Mouse (Mus musculus) intestine, postnatal 0 days (tissue): ENCODE data around the gene Nxph4. TPM values are rescaled to one million over a fixed set of nuclear protein-coding genes. Genes with fewer than 3 reads are reported as not detected.

Source experiments
- ATAC-seq: fragments of 200-750 bp; cut with Nextera tagmentation; 2 replicates; pipeline ENCODE4 v1.8.0; 2017; ENCODE audit warnings: mild to moderate bottlenecking, moderate TSS enrichment, moderate library complexity
- H3K27ac ChIP-seq: fragments of 300-500 bp; sonication (generic); 2 replicates; pipeline ENCODE4 v1.5.1; 2014; ENCODE audit warnings: mild to moderate bottlenecking, low read depth, low read length, moderate library complexity
- H3K27me3 ChIP-seq: fragments of 300-500 bp; sonication (generic); replicated peaks from 2 replicates; pipeline ENCODE4 v1.6.1; 2014; ENCODE audit warnings: low read length, mixed read lengths; ENCODE audit not compliant: control insufficient read depth, insufficient read depth
- H3K36me3 ChIP-seq: fragments of 300-500 bp; sonication (generic); 2 replicates; pipeline ENCODE4 v1.6.1; 2014; ENCODE audit warnings: mild to moderate bottlenecking, moderate library complexity; ENCODE audit not compliant: control insufficient read depth, insufficient read depth
- H3K4me1 ChIP-seq: fragments of 300-500 bp; sonication (generic); replicated peaks from 2 replicates; pipeline ENCODE4 v1.6.1; 2014; ENCODE audit warnings: antibody characterized with exemption, low read length, mixed read lengths; ENCODE audit not compliant: control insufficient read depth, insufficient read depth
- H3K4me2 ChIP-seq: fragments of 300-500 bp; sonication (generic); replicated peaks from 2 replicates; pipeline ENCODE4 v1.6.1; 2014; ENCODE audit warnings: low read depth, mild to moderate bottlenecking, moderate library complexity
- H3K4me3 ChIP-seq: fragments of 300-500 bp; sonication (generic); 2 replicates; pipeline ENCODE4 v1.5.1; 2014; ENCODE audit warnings: low read depth, low read length
- H3K9ac ChIP-seq: fragments of 300-500 bp; sonication (generic); 2 replicates; pipeline ENCODE4 v1.6.1; 2014; ENCODE audit warnings: mild to moderate bottlenecking, low read depth, low read length
- H3K9me3 ChIP-seq: fragments of 300-500 bp; sonication (generic); 2 replicates; pipeline ENCODE4 v1.6.1; 2016; ENCODE audit warnings: mixed run types; ENCODE audit not compliant: control insufficient read depth
- CTCF ChIP-seq: sonication (generic); IDR thresholded peaks from 2 replicates; pipeline ENCODE4 v1.5.1; 2016; ENCODE audit warnings: low read depth, mild to moderate bottlenecking, control low read depth, antibody characterized with exemption, moderate library complexity
- WGBS: fragments of 180-500 bp; shearing (Covaris S2); extraction: QIAGEN DNeasy Blood & Tissue Kit; methylation state at CpG from one replicate; pipeline ENCODE4 v1.1.7; 2014; 5-methylcytosine and 5-hydroxymethylcytosine counted together
- polyA plus RNA-seq: library from polyadenylated mRNA; unstranded; fragments of >200 nt; fragmentation: Nextera tagmentation; extraction: Ambion mirVana; gene quantifications from 2 replicates; pipeline ENCODE4 v1.2.1, GENCODE M21; 2015

The Nxph4 gene
- 2.9 and 4.5 TPM in 2 replicates for polyA plus RNA-seq

DNA sequence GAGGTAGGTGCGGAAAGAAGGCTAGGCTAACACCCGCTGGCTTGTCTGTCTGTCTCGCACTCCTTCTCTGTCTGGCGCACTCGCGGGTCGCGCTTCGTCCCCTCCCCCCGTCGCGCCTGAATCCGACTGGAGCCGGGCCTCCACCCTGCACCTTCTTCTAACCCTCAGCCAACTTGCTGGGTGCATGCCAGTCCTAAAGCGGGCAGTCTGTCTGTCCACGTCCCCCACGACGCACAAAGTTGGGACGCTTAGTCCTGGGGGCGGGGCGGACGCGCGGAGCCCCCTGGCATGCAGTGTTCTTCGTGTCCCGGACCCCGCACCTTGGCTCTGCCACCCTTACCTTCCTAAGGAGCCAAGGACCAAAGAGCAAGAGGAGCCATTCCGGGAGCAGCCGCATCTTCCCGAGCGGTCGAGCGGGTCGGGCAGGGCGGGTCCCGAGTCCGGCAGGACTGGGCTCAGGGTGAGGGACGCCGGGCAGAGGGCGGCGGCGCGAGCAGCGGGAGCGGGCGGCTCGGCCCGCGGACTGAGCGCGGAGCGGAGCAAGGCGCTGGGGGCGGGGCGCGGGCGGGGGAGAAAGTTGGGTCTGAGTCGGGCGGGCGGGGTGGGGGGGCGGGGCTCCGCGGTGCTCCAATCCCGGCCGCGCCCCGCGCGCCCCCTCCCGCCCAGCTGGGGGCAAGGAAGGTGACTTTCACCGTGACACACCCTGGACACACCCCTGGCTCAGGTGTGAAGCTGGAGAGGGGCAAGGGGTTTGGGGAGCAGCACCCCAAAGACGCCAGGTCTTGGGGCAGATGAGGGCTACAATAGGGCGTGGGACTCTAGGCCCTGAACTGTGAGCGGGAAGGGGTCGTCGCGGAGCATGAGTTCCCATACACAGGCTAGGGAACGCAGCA is at the start of gene Nxph4:
TSS of gene Nxph4 (minus strand) at position 524 of the 893 bp plus-strand sequence.
- H3K36me3 ChIP-seq: peaks cover 10% of the 10 kb centered on the region; the same call in 1 of the 2 replicates
- H3K27ac ChIP-seq: no peak within 1 kb of the TSS
- H3K9me3 ChIP-seq: no peaks in the 10 kb centered on the region
- peak within 1 kb of the TSS; percentile 75 for H3K4me2 ChIP-seq
- WGBS: under 1% methylated on average over 50 of the region's 78 CpGs
- ATAC-seq: 0 out of 2 replicates have a peak, but pooled peaks have one; percentile 12
- peaks cover 3% of the 10 kb centered on the region; the same call in 1 of the 2 replicates for H3K4me1 ChIP-seq
- peak within 1 kb of the TSS; percentile 44 for H3K4me3 ChIP-seq
- TF ChIP-seq CTCF: no peak
- 0 out of 2 replicates have a peak within 1 kb of the TSS, but pooled peaks have one; percentile 11 for H3K9ac ChIP-seq
- peaks cover 78% of the 10 kb centered on the region for H3K27me3 ChIP-seq

- ATAC-seq: peak; percentile 87
- WGBS: 44% methylated on average over 8 of the region's 8 CpGs
- H3K36me3 ChIP-seq: peaks cover 64% of the 10 kb centered on the region
These were observed 49.3 kb upstream of the Nxph4 start for GRCm38 (mm10) chr10:127583649-127584048.

GRCm38 (mm10) chr10:127581291-127581690 is 46.9 kb upstream of the Nxph4 start:
- ATAC-seq: no peak
- H3K27ac ChIP-seq: peak overlapping the region; percentile 0; the same call in 1 of the 2 replicates
- WGBS: 72% methylated on average over 9 of the region's 9 CpGs
- no peaks in the 10 kb centered on the region for H3K9me3 ChIP-seq
- no peak for TF ChIP-seq CTCF
- H3K36me3 ChIP-seq: peaks cover 77% of the 10 kb centered on the region; the same call in 1 of the 2 replicates
- H3K4me3 ChIP-seq: no peak overlapping the region
- no peak overlapping the region for H3K4me2 ChIP-seq
- H3K4me1 ChIP-seq: no peaks in the 10 kb centered on the region
- no peak overlapping the region for H3K9ac ChIP-seq
- H3K27me3 ChIP-seq: no peaks in the 10 kb centered on the region

More at GRCm38 (mm10) chr10:127583649-127584048, 49.3 kb upstream of the Nxph4 start:
- TF ChIP-seq CTCF: no peak
- Histone ChIP-seq H3K4me3 (no peak overlapping the region), H3K4me1 (no peaks in the 10 kb centered on the region), H3K4me2 (no peak overlapping the region), H3K27me3 (no peaks in the 10 kb centered on the region), H3K9me3 (no peaks in the 10 kb centered on the region), H3K9ac (no peak overlapping the region), H3K27ac (peak overlapping the region; percentile 62)

- Histone ChIP-seq H3K4me3 (no peak overlapping the region), H3K4me1 (no peaks in the 10 kb centered on the region), H3K36me3 (peaks cover 89% of the 10 kb centered on the region), H3K27me3 (no peaks in the 10 kb centered on the region), H3K4me2 (no peak overlapping the region), H3K9me3 (no peaks in the 10 kb centered on the region), H3K27ac (no peak overlapping the region), H3K9ac (no peak overlapping the region)
- no peak for ATAC-seq
- 90% methylated on average over 15 of the region's 15 CpGs for WGBS
- no peak for TF ChIP-seq CTCF
These were observed 43.6 kb upstream of the Nxph4 start for GRCm38 (mm10) chr10:127577982-127578381.

DNA sequence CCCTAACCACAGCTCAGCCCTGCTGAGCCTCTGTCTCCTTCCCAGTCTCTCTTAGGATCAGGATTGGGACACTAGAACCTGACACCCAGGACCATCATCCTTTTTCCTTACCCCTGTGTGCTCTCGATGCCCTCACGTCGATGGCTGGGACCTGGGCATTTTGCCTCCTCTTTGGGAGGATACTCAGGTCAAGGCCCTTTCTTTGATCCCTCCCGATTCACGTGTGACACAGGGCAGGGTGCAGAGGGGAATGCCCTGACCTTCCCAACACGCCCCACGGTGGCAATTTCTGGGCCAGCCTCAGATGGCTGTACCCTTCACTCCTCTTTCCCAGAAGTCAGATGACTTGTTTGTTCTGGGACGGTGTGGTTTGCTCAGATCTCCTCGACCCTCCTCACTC is 42.8 kb upstream of the Nxph4 start:
- Histone ChIP-seq H3K27me3 (no peaks in the 10 kb centered on the region), H3K36me3 (peaks cover 90% of the 10 kb centered on the region), H3K9me3 (no peaks in the 10 kb centered on the region), H3K9ac (no peak overlapping the region), H3K4me3 (no peak overlapping the region), H3K4me2 (no peak overlapping the region), H3K27ac (0 out of 2 replicates have a peak overlapping the region, but pooled peaks have one; percentile 7), H3K4me1 (no peaks in the 10 kb centered on the region)
- ATAC-seq: no peak
- no peak for TF ChIP-seq CTCF
- WGBS: 77% methylated on average over 9 of the region's 9 CpGs

DNA sequence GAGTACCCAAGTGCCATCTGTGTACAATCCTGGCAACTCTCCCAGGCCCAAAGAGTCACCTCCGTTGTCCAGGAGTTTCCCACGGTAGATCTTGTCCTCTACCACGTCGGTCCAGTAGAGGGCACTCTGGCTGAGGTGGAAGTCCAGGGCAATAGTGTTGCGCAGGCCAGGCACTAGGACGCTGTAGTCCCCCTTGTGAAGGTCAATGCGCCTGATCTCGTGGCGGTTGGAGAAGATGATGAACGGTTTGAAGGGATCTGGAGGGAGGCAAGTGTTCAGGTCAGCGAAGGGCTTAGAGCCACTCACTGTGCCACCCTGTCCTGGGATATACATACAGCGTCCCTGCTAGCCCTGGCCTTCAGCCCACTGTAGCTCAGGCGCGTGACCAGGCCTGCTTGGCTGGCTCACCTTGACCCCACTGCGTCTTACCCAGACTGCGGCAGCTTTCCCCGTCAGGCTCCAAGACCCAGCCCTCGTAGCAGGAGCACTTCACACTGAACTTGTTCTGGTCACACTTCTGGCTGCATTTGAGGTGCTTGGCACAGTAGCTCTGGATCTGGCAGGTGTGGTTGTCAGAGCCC is 42.1 kb upstream of the Nxph4 start:
- no peak overlapping the region for H3K4me3 ChIP-seq
- no peaks in the 10 kb centered on the region for H3K4me1 ChIP-seq
- TF ChIP-seq CTCF: peak; percentile 96
- H3K36me3 ChIP-seq: peaks cover 90% of the 10 kb centered on the region
- H3K9me3 ChIP-seq: no peaks in the 10 kb centered on the region
- H3K27ac ChIP-seq: 0 out of 2 replicates have a peak overlapping the region, but pooled peaks have one; percentile 7
- peak; percentile 58 for ATAC-seq
- no peaks in the 10 kb centered on the region for H3K27me3 ChIP-seq
- H3K9ac ChIP-seq: no peak overlapping the region
- H3K4me2 ChIP-seq: no peak overlapping the region
- WGBS: 57% methylated on average over 18 of the region's 18 CpGs
